Mouse (Mus musculus): ENCODE measurements around the gene Ap1g1. TPM values are rescaled to one million over a fixed set of nuclear protein-coding genes. Genes with fewer than 3 reads are reported as not detected.

Gene Ap1g1
- total RNA-seq, 2 experiments from 2014 or later = 28.2 to 37.0 TPM

Other genes starting within 250 kb of the Ap1g1 start
- gene Dhx38, start 212.7 kb upstream of the Ap1g1 start, total RNA-seq (2021) = 10 to 100 TPM; 10.3 to 11.4 TPM
- 1 to 10 TPM; 5.5 to 7.3 TPM for gene Txnl4b, start 212.7 kb upstream of the Ap1g1 start, total RNA-seq (2021)
- 10 to 100 TPM; 12.9 to 28.3 TPM for gene Hp, start 199.4 kb upstream of the Ap1g1 start, total RNA-seq (2021)
- 10 to 100 TPM; 10.6 to 15.6 TPM for gene Dhodh, start 169.9 kb upstream of the Ap1g1 start, total RNA-seq (2021)
- gene Pkd1l3, start 164.0 kb upstream of the Ap1g1 start, total RNA-seq (2021) = under 1 TPM in 1 of 2 experiments, not detected in 1; 0.32 TPM
- gene Ist1, start 85.3 kb upstream of the Ap1g1 start, total RNA-seq (2021) = 10 to 100 TPM; 27.7 to 32.7 TPM
- 1 to 10 TPM; 3.6 to 5.6 TPM for gene Zfp821, start 73.0 kb upstream of the Ap1g1 start, total RNA-seq (2021)
- gene Atxn1l, start 40.8 kb upstream of the Ap1g1 start, total RNA-seq (2021) = 10 to 100 TPM; 21.8 to 23.4 TPM
- gene Phlpp2, start 90.0 kb downstream of the Ap1g1 start, total RNA-seq (2021) = 1 to 10 TPM; 1.8 to 2.3 TPM
- gene Marveld3, start 183.6 kb downstream of the Ap1g1 start, total RNA-seq (2021) = not detected
- under 1 TPM in 1 of 2 experiments, not detected in 1; 0.31 TPM for gene Tat, start 211.9 kb downstream of the Ap1g1 start, total RNA-seq (2021)

All from gastrocnemius, adult 18-20 months (tissue).